Mouse (Mus musculus): ENCODE measurements around the gene Wipf2.

- no peak for TF ChIP-seq ELF1 (IDR thresholded peaks at IDR 0.05; ENCODE audit: low read depth, low read length)
- TF ChIP-seq HCFC1 (IDR thresholded peaks at IDR 0.05; ENCODE audit: low read depth, low read length): no peak
- TF ChIP-seq POLR2AphosphoS5 (IDR thresholded peaks at IDR 0.05; ENCODE audit: borderline replicate concordance, low read depth, low read length): no peak
- no peak for TF ChIP-seq NRF1 (IDR thresholded peaks at IDR 0.05; ENCODE audit: insufficient read depth, low read depth, low read length, poor library complexity, severe bottlenecking)
- no peak for TF ChIP-seq POLR2A (IDR thresholded peaks at IDR 0.05; ENCODE audit: control insufficient read depth in 1 of 2, insufficient read depth in 1 of 2, low read depth in 1 of 2, low read length in 2 of 2, poor library complexity in 1 of 2)
- TF ChIP-seq CHD1 (IDR thresholded peaks at IDR 0.05; ENCODE audit: low read depth, low read length): no peak
- TF ChIP-seq USF1 (IDR thresholded peaks at IDR 0.05; ENCODE audit: low read depth, low read length): no peak
- no peak for TF ChIP-seq USF2 (IDR thresholded peaks at IDR 0.05; ENCODE audit: borderline replicate concordance in 1 of 2, insufficient read depth in 1 of 2, low read depth in 1 of 2, low read length in 2 of 2)
- TF ChIP-seq EP300 (IDR thresholded peaks at IDR 0.05; ENCODE audit: low read depth in 1 of 2, low read length in 2 of 2): peak; percentile 72 to 84
- TF ChIP-seq POLR2AphosphoS2 (IDR thresholded peaks at IDR 0.05; ENCODE audit: low read length): no peak
- TF ChIP-seq CTCF (IDR thresholded peaks at IDR 0.05 in 2 of 3, conservative IDR thresholded peaks at IDR 0.05 in 1 of 3; ENCODE audit: control insufficient read depth in 1 of 3, insufficient read depth in 1 of 3, low read depth in 2 of 3, low read length in 3 of 3, poor library complexity in 1 of 3, severe bottlenecking in 1 of 3): no peak
- peak; percentile 36; the same call in 1 of the 2 replicates for TF ChIP-seq MYC (IDR thresholded peaks at IDR 0.05; ENCODE audit: low read depth, low read length)
- no peak; the same call in 1 of the 2 replicates for TF ChIP-seq MYB (IDR thresholded peaks at IDR 0.05; ENCODE audit: low read depth, low read length)
These were observed 42.5 kb upstream of the Wipf2 start for GRCm38 (mm10) chr11:98820968-98821367.

Data from MEL (cell line).